Mouse (Mus musculus) ES-Bruce4 (cell line): Measurements from ENCODE around the gene Agpat4.

ENCODE experiments used
- CTCF ChIP-seq: IDR thresholded peaks from one replicate; pipeline ENCODE4 v1.8.1; 2011; ENCODE audit warnings: low read depth, low read length
- EP300 ChIP-seq: IDR thresholded peaks from 2 replicates; pipeline ENCODE4 v1.6.1; 2011; ENCODE audit warnings: low read depth, low read length; ENCODE audit not compliant: insufficient read depth
- POLR2A ChIP-seq: IDR thresholded peaks from one replicate; pipeline ENCODE4 v1.8.1; 2011; ENCODE audit warnings: low read length; ENCODE audit not compliant: insufficient read depth

GRCm38 (mm10) chr17:12147830-12148229 is 29.3 kb downstream of the Agpat4 start:
- no peak for TF ChIP-seq POLR2A
- TF ChIP-seq CTCF, result no peak
- no peak for TF ChIP-seq EP300
